Mouse (Mus musculus) olfactory bulb, adult 2 months (tissue): ENCODE data around the gene Nupr1l.

ENCODE experiments used
- CTCF ChIP-seq: fragments of 200-500 bp; IDR thresholded peaks from 2 replicates; pipeline ENCODE4 v1.5.1; 2012; ENCODE audit warnings: low read depth, mild to moderate bottlenecking, low read length, moderate library complexity; ENCODE audit not compliant: insufficient read depth
- POLR2A ChIP-seq: fragments of 200-500 bp; IDR thresholded peaks from 2 replicates; pipeline ENCODE4 v1.6.1; 2012; ENCODE audit warnings: mild to moderate bottlenecking, low read depth, low read length, moderate library complexity; ENCODE audit not compliant: insufficient read depth

GRCm38 (mm10) chr5:129943402-129943801 lies 35.1 kb downstream of the Nupr1l start:
- TF ChIP-seq POLR2A (no peak), CTCF (no peak)
